Mouse (Mus musculus): Measurements from ENCODE around the gene Prss44. TPM values are rescaled to one million over a fixed set of nuclear protein-coding genes. Genes with fewer than 3 reads are reported as not detected.

Gene Prss44
- polyA plus RNA-seq (2012; fragmentation: generic; extraction: Trizol), result not detected

- Histone ChIP-seq H3K4me2 (ENCODE audit: low read depth) (no peak within 1 kb of the TSS), H3K79me2 (ENCODE audit: control insufficient read depth, insufficient read depth) (no peaks in the 10 kb centered on the region), H3K27me3 (ENCODE audit: control insufficient read depth, insufficient read depth, insufficient read length) (peaks cover 18% of the 10 kb centered on the region), H3ac (ENCODE audit: control insufficient read depth, insufficient read length) (no peak within 1 kb of the TSS), H3K36me3 (ENCODE audit: control insufficient read depth, insufficient read depth) (no peaks in the 10 kb centered on the region), H3K4me3 (no peak within 1 kb of the TSS)
- TF ChIP-seq TCF12 (IDR thresholded peaks at IDR 0.05; ENCODE audit: insufficient read depth, poor library complexity, severe bottlenecking) (no peak), USF1 (IDR thresholded peaks at IDR 0.05; ENCODE audit: low read depth) (no peak)
Measured at GRCm38 (mm10) chr9:110813789-110814188, at the start of gene Prss44. Gene Prss44 (plus strand): TSS chr9:110813994.

- Histone ChIP-seq H3K79me2 (ENCODE audit: control insufficient read depth, insufficient read depth) (no peaks in the 10 kb centered on the region), H3K27me3 (ENCODE audit: control insufficient read depth, insufficient read depth, insufficient read length) (peaks cover 57% of the 10 kb centered on the region)
- no peak for TF ChIP-seq MAX (IDR thresholded peaks at IDR 0.05; ENCODE audit: low read depth)
- no peak for TF ChIP-seq CEBPB (IDR thresholded peaks at IDR 0.05; ENCODE audit: insufficient read depth, poor library complexity, severe bottlenecking)
- TF ChIP-seq REST (IDR thresholded peaks at IDR 0.05; ENCODE audit: insufficient read depth, insufficient read length), result no peak
- no peak for TF ChIP-seq POLR2A (IDR thresholded peaks at IDR 0.05; ENCODE audit: insufficient read length, low read depth)
Measured at GRCm38 (mm10) chr9:110772336-110772735, 41.5 kb upstream of the Prss44 start.

GRCm38 (mm10) chr9:110774403-110775268, 39.2 kb upstream of the Prss44 start:
- no peak for TF ChIP-seq USF1 (IDR thresholded peaks at IDR 0.05; ENCODE audit: low read depth)
- no peak for TF ChIP-seq SRF (IDR thresholded peaks at IDR 0.05; ENCODE audit: control insufficient read depth, insufficient read length, low read depth)
- TF ChIP-seq CEBPB (IDR thresholded peaks at IDR 0.05; ENCODE audit: insufficient read depth, poor library complexity, severe bottlenecking), result no peak
- no peak for TF ChIP-seq MYOG (IDR thresholded peaks at IDR 0.05; ENCODE audit: control insufficient read depth in 1 of 3, insufficient read depth in 1 of 3, insufficient read length in 2 of 3, low read depth in 2 of 3)
- TF ChIP-seq TCF12 (IDR thresholded peaks at IDR 0.05; ENCODE audit: insufficient read depth, poor library complexity, severe bottlenecking), result no peak
- TF ChIP-seq POLR2A (IDR thresholded peaks at IDR 0.05; ENCODE audit: insufficient read length, low read depth), result no peak
- no peak for TF ChIP-seq TCF3 (IDR thresholded peaks at IDR 0.05; ENCODE audit: insufficient read length, low read depth)
- no peak for TF ChIP-seq MAX (IDR thresholded peaks at IDR 0.05; ENCODE audit: low read depth)
- TF ChIP-seq POLR2AphosphoS2 (IDR thresholded peaks at IDR 0.05; ENCODE audit: insufficient read length, low read depth), result no peak
- Histone ChIP-seq H3ac (ENCODE audit: control insufficient read depth, insufficient read length) (no peak overlapping the region), H3K36me3 (ENCODE audit: control insufficient read depth, insufficient read depth) (no peaks in the 10 kb centered on the region), H3K4me2 (ENCODE audit: low read depth) (no peak overlapping the region), H3K27me3 (ENCODE audit: control insufficient read depth, insufficient read depth, insufficient read length) (peaks cover 50% of the 10 kb centered on the region), H3K4me3 (no peak overlapping the region), H3K79me2 (ENCODE audit: control insufficient read depth, insufficient read depth) (no peaks in the 10 kb centered on the region)

More at GRCm38 (mm10) chr9:110772336-110772735, 41.5 kb upstream of the Prss44 start:
- no peak overlapping the region for H3K4me2 ChIP-seq (ENCODE audit: low read depth)
- H3ac ChIP-seq (ENCODE audit: control insufficient read depth, insufficient read length), result no peak overlapping the region
- no peaks in the 10 kb centered on the region for H3K36me3 ChIP-seq (ENCODE audit: control insufficient read depth, insufficient read depth)
- no peak overlapping the region for H3K4me3 ChIP-seq

GRCm38 (mm10) chr9:110775269-110776022, 38.3 kb upstream of the Prss44 start:
- Histone ChIP-seq H3ac (ENCODE audit: control insufficient read depth, insufficient read length) (no peak overlapping the region), H3K27me3 (ENCODE audit: control insufficient read depth, insufficient read depth, insufficient read length) (peaks cover 43% of the 10 kb centered on the region), H3K4me2 (ENCODE audit: low read depth) (no peak overlapping the region), H3K79me2 (ENCODE audit: control insufficient read depth, insufficient read depth) (no peaks in the 10 kb centered on the region), H3K36me3 (ENCODE audit: control insufficient read depth, insufficient read depth) (no peaks in the 10 kb centered on the region), H3K4me3 (no peak overlapping the region)
- TF ChIP-seq MYOG (IDR thresholded peaks at IDR 0.05; ENCODE audit: control insufficient read depth in 1 of 3, insufficient read depth in 1 of 3, insufficient read length in 2 of 3, low read depth in 2 of 3), result no peak

- Histone ChIP-seq H3K79me2 (ENCODE audit: control insufficient read depth, insufficient read depth) (no peaks in the 10 kb centered on the region), H3K4me2 (ENCODE audit: low read depth) (no peak overlapping the region), H3K4me3 (no peak overlapping the region), H3ac (ENCODE audit: control insufficient read depth, insufficient read length) (no peak overlapping the region), H3K27me3 (ENCODE audit: control insufficient read depth, insufficient read depth, insufficient read length) (peaks cover 34% of the 10 kb centered on the region), H3K36me3 (ENCODE audit: control insufficient read depth, insufficient read depth) (no peaks in the 10 kb centered on the region)
- no peak for TF ChIP-seq USF1 (IDR thresholded peaks at IDR 0.05; ENCODE audit: low read depth)
- TF ChIP-seq REST (IDR thresholded peaks at IDR 0.05; ENCODE audit: insufficient read depth, insufficient read length), result no peak
- no peak for TF ChIP-seq MAX (IDR thresholded peaks at IDR 0.05; ENCODE audit: low read depth)
- TF ChIP-seq MYOD1 (IDR thresholded peaks at IDR 0.05; ENCODE audit: control insufficient read depth in 1 of 3, insufficient read length in 2 of 3, low read depth in 2 of 3), result no peak
- no peak for TF ChIP-seq MYOG (IDR thresholded peaks at IDR 0.05; ENCODE audit: control insufficient read depth in 1 of 3, insufficient read depth in 1 of 3, insufficient read length in 2 of 3, low read depth in 2 of 3)
- TF ChIP-seq TCF3 (IDR thresholded peaks at IDR 0.05; ENCODE audit: insufficient read length, low read depth), result no peak
- TF ChIP-seq E2F4 (IDR thresholded peaks at IDR 0.05; ENCODE audit: insufficient read depth), result no peak
- no peak for TF ChIP-seq TCF12 (IDR thresholded peaks at IDR 0.05; ENCODE audit: insufficient read depth, poor library complexity, severe bottlenecking)
- no peak for TF ChIP-seq SRF (IDR thresholded peaks at IDR 0.05; ENCODE audit: control insufficient read depth, insufficient read length, low read depth)
- TF ChIP-seq CEBPB (IDR thresholded peaks at IDR 0.05; ENCODE audit: insufficient read depth, poor library complexity, severe bottlenecking), result no peak
- TF ChIP-seq POLR2A (IDR thresholded peaks at IDR 0.05; ENCODE audit: insufficient read length, low read depth), result no peak
- TF ChIP-seq POLR2AphosphoS2 (IDR thresholded peaks at IDR 0.05; ENCODE audit: insufficient read length, low read depth), result no peak
Measured at GRCm38 (mm10) chr9:110778100-110778499, 35.7 kb upstream of the Prss44 start.
